Mouse (Mus musculus) 3T3-L1 (cell line): ENCODE measurements at regions not wholly inside any gene's neighbourhood (a gene's known extent, or its start where the extent isn't known, plus 50 kb on each side); places are given as distances from the start of the nearest gene placed in this dataset.

ENCODE experiments used
- DNase-seq: peaks from one replicate; pipeline ENCODE4 v3.0.0-alpha.2; 2015; ENCODE audit warnings: low read depth, low spot score

- peak; percentile 7 for DNase-seq
Observed at GRCm38 (mm10) chr3:9884691-9885354, 203.1 kb upstream of the Gm9833 start.

GRCm38 (mm10) chr3:9885565-9885964 lies 202.3 kb upstream of the Gm9833 start:
- peak; percentile 22 for DNase-seq

GRCm38 (mm10) chr3:9886077-9886476 lies 201.8 kb upstream of the Gm9833 start:
- no peak for DNase-seq

- no peak for DNase-seq
Observed at GRCm38 (mm10) chr3:9886765-9887626, 200.9 kb upstream of the Gm9833 start.

GRCm38 (mm10) chr3:9887627-9887994 lies 200.3 kb upstream of the Gm9833 start:
- DNase-seq = no peak

- DNase-seq = no peak
Observed at GRCm38 (mm10) chr3:9888051-9888450, 199.9 kb upstream of the Gm9833 start.

GRCm38 (mm10) chr3:9892884-9893494 lies 194.9 kb upstream of the Gm9833 start:
- no peak for DNase-seq

- no peak for DNase-seq
Observed at GRCm38 (mm10) chr3:9895396-9896135, 192.3 kb upstream of the Gm9833 start.

GRCm38 (mm10) chr3:9896303-9896702 lies 191.6 kb upstream of the Gm9833 start:
- DNase-seq = no peak

- DNase-seq = no peak
Observed at GRCm38 (mm10) chr3:9901663-9902062, 186.2 kb upstream of the Gm9833 start.

GRCm38 (mm10) chr3:9913357-9913756 lies 174.6 kb upstream of the Gm9833 start:
- DNase-seq = no peak

GRCm38 (mm10) chr3:9916538-9917106 lies 171.3 kb upstream of the Gm9833 start:
- DNase-seq = no peak

GRCm38 (mm10) chr3:9920331-9920730 lies 167.6 kb upstream of the Gm9833 start:
- no peak for DNase-seq

GRCm38 (mm10) chr3:9921730-9922129 lies 166.2 kb upstream of the Gm9833 start:
- DNase-seq = no peak

GRCm38 (mm10) chr3:9922541-9923046 lies 165.3 kb upstream of the Gm9833 start:
- no peak for DNase-seq

GRCm38 (mm10) chr3:9924630-9925029 lies 163.3 kb upstream of the Gm9833 start:
- DNase-seq = no peak

GRCm38 (mm10) chr3:9936853-9937441 lies 151.0 kb upstream of the Gm9833 start:
- DNase-seq = no peak

- no peak for DNase-seq
Observed at GRCm38 (mm10) chr3:9938651-9939050, 149.3 kb upstream of the Gm9833 start.

GRCm38 (mm10) chr3:9942631-9943030 lies 145.3 kb upstream of the Gm9833 start:
- DNase-seq = no peak

- peak; percentile 74 for DNase-seq
Observed at GRCm38 (mm10) chr3:9947357-9948065, 140.4 kb upstream of the Gm9833 start.
